Mouse (Mus musculus) embryo, embryonic 10.5 days (tissue): ENCODE data around the gene Ccdc13.

ENCODE experiments used
- DNase-seq: peaks from one replicate; pipeline ENCODE4 v3.0.0-alpha.2; 2015; ENCODE audit warnings: low spot score

The Ccdc13 gene

GRCm38 (mm10) chr9:121802747-121803146 is 36.5 kb downstream of the Ccdc13 start:
- no peak for DNase-seq

- DNase-seq = no peak
Observed at GRCm38 (mm10) chr9:121798887-121799520, 40.3 kb downstream of the Ccdc13 start.

- DNase-seq = no peak
Observed at GRCm38 (mm10) chr9:121797722-121798121, 41.5 kb downstream of the Ccdc13 start.

DNA sequence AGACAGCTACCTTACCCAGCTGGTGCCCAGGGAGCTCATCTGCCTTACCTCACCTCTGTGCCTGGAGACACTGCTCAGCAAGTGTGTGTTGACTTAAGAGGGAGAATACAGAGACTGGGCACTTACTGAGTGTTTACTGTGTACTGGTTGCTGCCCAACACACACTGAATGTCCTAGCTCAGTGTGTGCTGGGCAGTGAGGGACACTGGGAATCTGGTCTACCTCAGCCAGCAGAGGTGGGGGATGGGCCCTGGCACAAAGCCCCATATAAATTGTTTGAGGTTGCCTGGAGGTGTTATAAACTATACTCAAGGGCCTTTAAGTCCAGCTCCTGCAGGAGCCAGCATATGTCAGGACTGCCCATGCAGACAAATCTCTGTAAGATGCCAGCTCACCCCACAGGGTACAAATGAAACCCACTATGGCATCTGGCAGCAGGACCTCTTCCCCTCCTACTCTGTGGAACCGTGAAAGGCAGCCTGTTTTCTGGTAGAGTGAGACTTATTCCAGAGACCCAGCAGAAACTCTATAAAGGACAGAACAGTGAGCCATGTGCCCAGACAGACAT is 44.2 kb downstream of the Ccdc13 start:
- DNase-seq = no peak

GRCm38 (mm10) chr9:121791757-121792521 is 47.3 kb downstream of the Ccdc13 start, which contains the start of gene Hhatl:
Gene Hhatl (minus strand): TSS chr9:121792507.
- no peak for DNase-seq

DNA sequence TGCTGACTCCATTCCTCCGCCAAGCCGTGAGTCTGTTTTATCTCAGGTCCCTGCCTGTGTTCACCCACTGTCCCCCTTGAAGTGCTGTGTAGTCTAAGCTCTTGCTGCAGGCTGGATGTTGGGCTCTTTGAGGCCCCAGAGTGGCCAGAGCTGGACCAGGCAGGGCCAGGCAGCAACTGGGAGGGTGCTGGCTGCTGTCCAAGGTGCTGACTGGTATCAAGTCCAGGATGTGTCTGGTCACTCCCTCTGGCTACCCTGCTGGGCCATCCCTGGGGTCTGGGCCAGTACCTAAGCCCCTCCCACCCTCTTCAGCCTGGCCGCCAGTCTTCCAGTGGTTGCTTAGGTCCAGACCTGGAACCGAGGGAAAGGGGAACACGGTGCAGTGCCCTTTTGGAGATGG is 48.1 kb downstream of the Ccdc13 start:
- peak; percentile 78 for DNase-seq

GRCm38 (mm10) chr9:121786359-121786758 is 52.9 kb downstream of the Ccdc13 start:
- no peak for DNase-seq

GRCm38 (mm10) chr9:121785261-121785660 is 54.0 kb downstream of the Ccdc13 start:
- no peak for DNase-seq

- no peak for DNase-seq
Observed at GRCm38 (mm10) chr9:121784801-121785200, 54.5 kb downstream of the Ccdc13 start.

DNA sequence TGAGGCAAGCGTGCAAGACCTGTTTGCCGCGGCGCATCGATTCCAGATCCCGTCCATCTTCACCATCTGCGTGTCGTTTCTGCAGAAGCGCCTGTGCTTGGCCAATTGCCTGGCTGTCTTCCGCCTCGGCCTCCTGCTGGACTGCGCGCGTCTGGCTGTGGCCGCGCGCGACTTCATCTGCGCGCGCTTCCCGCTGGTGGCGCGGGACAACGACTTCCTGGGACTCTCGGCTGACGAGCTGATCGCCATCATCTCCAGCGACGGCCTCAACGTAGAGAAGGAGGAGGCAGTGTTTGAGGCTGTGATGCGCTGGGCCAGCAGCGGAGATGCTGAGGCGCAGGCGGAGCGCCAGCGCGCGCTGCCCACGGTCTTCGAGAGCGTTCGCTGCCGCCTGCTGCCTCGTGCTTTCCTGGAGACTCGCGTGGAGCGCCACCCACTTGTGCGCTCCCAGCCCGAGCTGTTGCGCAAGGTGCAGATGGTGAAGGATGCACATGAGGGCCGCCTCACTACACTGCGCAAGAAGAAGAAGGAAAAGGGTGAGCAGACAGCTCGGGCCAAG is 61.1 kb downstream of the Ccdc13 start:
- DNase-seq = peak; percentile 38

DNA sequence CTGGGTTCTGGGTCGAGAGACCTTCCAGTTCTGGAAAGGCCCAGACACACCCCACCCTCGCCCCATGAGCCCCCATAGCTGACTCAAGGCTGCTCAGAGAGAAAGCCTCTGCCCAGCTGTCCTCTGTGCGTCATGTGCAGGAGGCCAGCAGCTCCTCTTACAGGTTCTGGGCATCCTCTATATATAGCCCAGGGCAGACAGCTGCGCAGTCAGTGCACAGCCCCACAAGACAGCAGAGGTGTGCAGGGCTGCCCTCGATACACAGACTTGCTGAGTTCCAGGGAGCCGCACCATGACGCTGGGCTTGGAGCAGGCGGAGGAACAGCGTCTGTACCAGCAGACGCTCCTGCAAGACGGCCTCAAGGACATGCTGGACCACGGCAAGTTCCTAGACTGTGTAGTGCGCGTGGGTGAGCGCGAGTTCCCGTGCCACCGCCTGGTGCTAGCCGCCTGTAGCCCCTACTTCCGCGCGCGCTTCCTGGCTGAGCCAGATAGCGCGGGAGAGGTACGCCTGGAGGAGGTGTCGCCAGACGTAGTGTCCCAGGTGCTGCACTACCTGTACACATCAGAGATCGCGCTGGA is 61.7 kb downstream of the Ccdc13 start, which contains the start of gene Klhl40:
Gene Klhl40, plus strand, starts transcription at position 124 of the 582 bp plus-strand sequence.
- no peak for DNase-seq

- DNase-seq = no peak
Observed at GRCm38 (mm10) chr9:121776511-121776910, 62.8 kb downstream of the Ccdc13 start.

- no peak for DNase-seq
Observed at GRCm38 (mm10) chr9:121775951-121776350, 63.3 kb downstream of the Ccdc13 start.

- no peak for DNase-seq
Observed at GRCm38 (mm10) chr9:121772412-121772811, 66.8 kb downstream of the Ccdc13 start.

DNA sequence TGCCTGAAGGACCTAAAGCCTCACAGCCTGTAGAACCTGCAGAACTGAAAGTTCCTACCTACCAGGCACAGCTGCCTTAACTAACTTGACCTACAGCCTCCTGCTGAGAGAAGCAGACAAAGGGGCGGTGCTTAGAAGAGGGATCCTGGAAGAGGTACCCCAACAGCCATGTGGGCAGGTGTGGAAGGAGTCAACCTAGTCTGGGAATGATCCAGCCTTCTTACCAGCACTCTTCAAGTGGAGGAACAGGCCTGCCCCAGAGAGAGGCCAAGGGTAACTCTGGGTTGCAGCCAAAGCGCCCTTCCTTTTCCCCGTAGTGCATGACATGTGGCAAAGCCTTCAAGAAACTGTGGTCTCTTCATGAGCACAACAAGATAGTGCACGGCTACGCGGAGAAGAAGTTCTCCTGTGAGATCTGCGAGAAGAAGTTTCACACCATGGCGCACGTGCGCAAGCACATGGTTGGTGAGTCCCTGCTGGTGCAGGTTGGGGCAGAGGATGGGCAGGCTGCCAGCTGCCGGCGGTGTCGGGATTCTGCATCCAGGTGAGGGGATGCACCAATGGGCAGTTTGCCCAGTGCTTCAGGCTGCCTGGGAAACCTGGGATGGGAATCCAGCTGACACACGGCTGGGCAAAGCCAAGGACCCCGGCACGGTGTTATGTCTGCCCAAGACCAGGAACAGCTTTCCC is 74.0 kb downstream of the Ccdc13 start:
- DNase-seq = no peak

DNA sequence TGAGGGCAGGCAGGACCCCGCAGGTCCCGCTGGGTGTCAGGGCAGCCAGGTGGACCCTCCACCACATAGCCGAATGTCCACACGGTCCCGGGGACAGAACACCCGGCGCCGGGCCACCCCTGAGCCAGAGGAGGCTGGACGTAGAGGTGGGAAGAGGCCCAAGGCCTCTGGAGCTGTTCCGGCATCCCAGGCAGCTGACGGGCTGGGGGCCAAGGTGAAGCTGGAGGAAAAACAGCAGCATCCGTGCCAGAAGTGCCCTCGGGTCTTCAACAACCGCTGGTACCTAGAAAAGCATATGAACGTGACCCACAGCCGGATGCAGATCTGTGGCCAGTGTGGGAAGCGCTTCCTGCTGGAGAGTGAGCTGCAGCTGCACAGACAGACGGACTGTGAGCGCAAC is 75.5 kb downstream of the Ccdc13 start:
- DNase-seq = no peak

DNA sequence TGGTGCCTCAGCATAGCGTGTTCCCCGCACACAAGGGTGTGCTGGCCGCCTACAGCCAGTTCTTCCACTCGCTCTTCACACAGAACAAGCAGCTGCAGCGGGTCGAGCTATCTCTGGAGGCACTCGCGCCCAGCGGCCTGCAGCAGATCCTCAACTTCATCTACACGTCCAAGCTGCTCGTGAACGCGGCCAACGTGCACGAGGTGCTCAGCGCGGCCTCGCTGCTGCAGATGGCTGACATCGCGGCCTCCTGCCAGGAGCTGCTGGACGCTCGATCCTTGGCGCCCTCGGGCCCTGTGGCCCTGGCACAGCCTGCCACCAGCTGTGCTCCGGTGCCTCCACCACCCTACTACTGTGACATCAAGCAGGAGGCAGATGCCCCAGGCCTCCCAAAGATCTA is 76.5 kb downstream of the Ccdc13 start:
- DNase-seq = no peak

GRCm38 (mm10) chr9:121762248-121762647 is 77.0 kb downstream of the Ccdc13 start:
- no peak for DNase-seq

GRCm38 (mm10) chr9:121761787-121762186 is 77.5 kb downstream of the Ccdc13 start:
- DNase-seq = no peak

- no peak for DNase-seq
Observed at GRCm38 (mm10) chr9:121761091-121761665, 78.1 kb downstream of the Ccdc13 start.

- DNase-seq = peak; percentile 88
Observed at GRCm38 (mm10) chr9:121760271-121761090, 78.8 kb downstream of the Ccdc13 start.
